Mouse (Mus musculus) heart, embryonic 16.5 days (tissue): ENCODE results near the gene Timeless. TPM values are rescaled to one million over a fixed set of nuclear protein-coding genes. Genes with fewer than 3 reads are reported as not detected.
A peak's percentile ranks its signal among the peaks of the same experiment; 100 is the strongest.
"Not testable (repeated sequence)": the region's sequence is repeated elsewhere in the genome, so short reads cannot be mapped to it uniquely, and the experiment has no call there.

Source experiments
- ATAC-seq: fragments of 200-750 bp; cut with Nextera tagmentation; replicated peaks from 2 replicates; pipeline ENCODE4 v1.8.0; 2017; ENCODE audit warnings: moderate number of reproducible peaks; ENCODE audit not compliant: insufficient read depth, low FRiP score; ENCODE audit errors: extremely low read depth
- H3K27ac ChIP-seq: fragments of 300-500 bp; sonication (generic); 2 replicates; pipeline ENCODE4 v1.5.1; 2014; ENCODE audit warnings: mild to moderate bottlenecking, low read length, control low read depth, moderate library complexity
- H3K27me3 ChIP-seq: fragments of 300-500 bp; sonication (generic); 2 replicates; pipeline ENCODE4 v1.6.1; 2014; ENCODE audit warnings: low read length, mixed read lengths; ENCODE audit not compliant: control insufficient read depth, insufficient read depth
- H3K36me3 ChIP-seq: fragments of 300-500 bp; sonication (generic); 2 replicates; pipeline ENCODE4 v1.6.1; 2014; ENCODE audit not compliant: control insufficient read depth, insufficient read depth
- H3K4me1 ChIP-seq: fragments of 300-500 bp; sonication (generic); 2 replicates; pipeline ENCODE4 v1.6.1; 2014; ENCODE audit warnings: low read length, mixed read lengths; ENCODE audit not compliant: control insufficient read depth, insufficient read depth
- H3K4me2 ChIP-seq: fragments of 300-500 bp; sonication (generic); 2 replicates; pipeline ENCODE4 v1.6.1; 2014; ENCODE audit warnings: low read depth, mild to moderate bottlenecking, control low read depth, low read length
- H3K4me3 ChIP-seq: fragments of 300-500 bp; sonication (generic); 2 replicates; pipeline ENCODE4 v1.5.1; 2014; ENCODE audit warnings: mild to moderate bottlenecking, control low read depth, low read length
- H3K9ac ChIP-seq: fragments of 300-500 bp; sonication (generic); 2 replicates; pipeline ENCODE4 v1.6.1; 2014; ENCODE audit warnings: low read length, control low read depth
- H3K9me3 ChIP-seq: fragments of 300-500 bp; sonication (generic); replicated peaks from 2 replicates; pipeline ENCODE4 v1.6.1; 2016; ENCODE audit warnings: low read length; ENCODE audit not compliant: control insufficient read depth
- WGBS: fragments of 180-500 bp; shearing (Covaris S2); extraction: QIAGEN DNeasy Blood & Tissue Kit; methylation state at CpG from one replicate; pipeline ENCODE4 v1.1.7; 2014; 5-methylcytosine and 5-hydroxymethylcytosine counted together
- polyA plus RNA-seq: library from polyadenylated mRNA; unstranded; fragments of >200 nt; fragmentation: Nextera tagmentation; extraction: Ambion mirVana; gene quantifications from 2 replicates; pipeline ENCODE4 v1.2.1, GENCODE M21; 2015

The Timeless gene
- polyA plus RNA-seq, 1 experiment from 2014 or later: 30.4 TPM

DNA sequence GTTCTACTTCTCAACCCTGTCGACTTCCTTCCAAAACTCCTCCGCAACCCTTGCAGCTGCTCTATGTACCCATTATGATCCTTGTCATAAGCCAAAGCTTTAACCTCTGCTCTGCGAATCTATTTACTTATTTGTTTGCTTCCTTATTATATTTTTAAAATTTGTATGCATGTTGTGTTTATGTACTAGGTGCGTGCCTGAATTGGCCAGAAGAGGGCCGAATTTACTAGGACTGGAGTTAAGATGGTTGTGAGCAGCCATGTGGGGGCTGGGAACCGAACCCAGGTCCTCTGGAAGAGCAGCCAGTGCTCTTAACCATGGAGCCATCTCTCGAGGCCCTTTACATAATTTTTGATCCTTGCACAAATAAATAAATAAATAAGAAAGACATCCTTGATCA lies 39.0 kb downstream of the Timeless start:
- 37% methylated on average over 7 of the region's 7 CpGs for WGBS
- Histone ChIP-seq H3K27ac (peak overlapping the region; percentile 81), H3K4me1 (peaks cover 14% of the 10 kb centered on the region), H3K36me3 (no peaks in the 10 kb centered on the region), H3K4me2 (peak overlapping the region; percentile 78), H3K27me3 (no peaks in the 10 kb centered on the region), H3K9me3 (no peaks in the 10 kb centered on the region), H3K4me3 (peak overlapping the region; percentile 91), H3K9ac (peak overlapping the region; percentile 88)
- no peak for ATAC-seq

DNA sequence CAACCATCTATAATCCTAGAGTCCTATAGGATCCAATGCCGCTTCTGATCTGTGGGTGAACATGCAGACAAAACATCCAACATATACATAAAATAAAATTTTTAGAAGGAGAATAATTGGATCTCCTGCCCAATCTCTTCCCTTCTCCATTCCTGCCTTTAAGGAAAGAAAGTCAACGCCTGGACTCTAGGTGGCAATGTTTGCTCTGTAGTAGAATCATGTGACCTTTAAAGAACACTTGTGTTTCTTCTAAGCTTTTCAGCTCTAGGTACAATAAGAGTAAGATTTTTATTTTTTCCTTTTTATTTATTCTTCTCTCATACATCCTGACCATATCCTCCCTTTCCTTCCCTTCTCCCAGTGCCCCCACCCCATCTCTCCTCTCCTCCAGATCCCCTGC lies 40.0 kb downstream of the Timeless start:
- ATAC-seq: no peak
- H3K27me3 ChIP-seq: no peaks in the 10 kb centered on the region
- H3K9ac ChIP-seq: no peak overlapping the region
- no peak overlapping the region for H3K4me2 ChIP-seq
- H3K9me3 ChIP-seq: no peaks in the 10 kb centered on the region
- 72% methylated on average over 2 of the region's 2 CpGs for WGBS
- no peaks in the 10 kb centered on the region for H3K36me3 ChIP-seq
- H3K27ac ChIP-seq: no peak overlapping the region
- H3K4me3 ChIP-seq: no peak overlapping the region
- peaks cover 14% of the 10 kb centered on the region for H3K4me1 ChIP-seq

DNA sequence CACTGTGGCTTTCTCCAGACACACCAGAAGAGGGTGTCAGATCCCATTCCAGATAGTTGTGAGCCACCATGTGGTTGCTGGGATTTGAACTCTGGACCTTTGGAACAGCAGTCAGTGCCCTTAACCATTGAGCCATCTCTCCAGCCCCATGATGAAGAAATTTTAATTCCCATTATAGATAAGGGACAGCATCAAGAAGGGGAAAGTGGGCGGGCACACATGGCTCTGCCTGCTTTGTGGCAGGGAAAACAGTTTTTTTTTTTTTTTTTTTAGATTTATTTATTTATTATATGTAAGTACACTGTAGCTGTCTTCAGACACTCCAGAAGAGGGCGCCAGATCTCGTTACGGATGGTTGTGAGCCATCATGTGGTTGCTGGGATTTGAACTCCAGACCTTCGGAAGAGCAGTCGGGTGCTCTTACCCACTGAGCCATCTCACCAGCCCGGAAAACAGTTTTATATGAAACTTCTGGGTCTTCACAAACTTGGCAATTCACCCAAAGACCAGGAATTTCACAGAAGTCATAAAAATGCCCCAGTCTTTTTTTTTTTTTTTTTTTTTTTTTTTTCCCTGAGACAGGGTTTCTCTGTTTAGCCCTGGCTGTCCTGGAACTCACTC lies 41.1 kb downstream of the Timeless start:
- H3K27me3 ChIP-seq, H3K9ac ChIP-seq, H3K4me3 ChIP-seq, H3K27ac ChIP-seq, H3K36me3 ChIP-seq, ATAC-seq, H3K4me2 ChIP-seq, H3K9me3 ChIP-seq: not testable (repeated sequence)
- 95% methylated on average over 4 of the region's 7 CpGs for WGBS
- peaks cover 14% of the 10 kb centered on the region for H3K4me1 ChIP-seq

DNA sequence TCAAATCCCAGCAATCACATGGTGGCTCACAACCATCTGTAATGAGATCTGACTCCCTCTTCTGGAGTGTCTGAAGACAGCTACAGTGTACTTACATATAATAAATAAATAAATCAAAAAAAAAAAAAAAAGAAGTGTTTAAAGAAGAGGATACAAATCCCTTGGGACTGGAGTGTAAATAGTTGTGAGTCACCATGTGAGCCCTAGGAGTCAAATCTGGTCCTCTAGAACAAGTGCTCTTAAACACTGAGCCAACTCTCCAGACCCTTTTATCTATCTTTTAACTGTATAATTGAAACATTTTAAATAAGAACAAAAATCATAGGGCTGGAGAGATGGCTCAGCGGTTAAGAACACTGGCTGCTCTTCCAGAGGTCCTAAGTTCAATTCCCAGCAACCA lies 43.5 kb downstream of the Timeless start:
- H3K36me3 ChIP-seq, H3K4me2 ChIP-seq, H3K4me3 ChIP-seq, H3K9me3 ChIP-seq, H3K27ac ChIP-seq, H3K27me3 ChIP-seq, ATAC-seq, H3K9ac ChIP-seq: not testable (repeated sequence)
- WGBS: 100% methylated on average over 1 of the region's 1 CpGs
- H3K4me1 ChIP-seq: peaks cover 10% of the 10 kb centered on the region

DNA sequence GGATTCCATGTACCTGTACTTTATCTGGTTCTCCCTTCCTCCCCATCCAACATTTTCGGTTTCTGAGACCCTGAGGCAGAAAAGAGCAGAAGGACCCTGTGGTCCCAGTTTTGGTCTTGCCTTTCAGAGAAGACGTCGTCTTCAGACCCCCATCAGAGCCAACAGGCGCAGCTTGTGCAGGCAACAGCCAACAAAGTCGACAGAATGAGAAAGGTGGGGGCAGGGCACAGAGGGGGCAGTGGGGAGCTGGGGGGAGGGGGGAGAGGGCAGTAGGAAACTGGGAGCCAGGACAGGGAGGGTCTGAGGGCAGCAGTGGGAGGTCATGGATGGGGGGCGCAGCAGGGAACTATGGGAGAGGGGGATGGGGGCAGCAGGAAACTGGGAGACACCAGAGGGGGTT lies 46.3 kb downstream of the Timeless start:
- peaks cover 5% of the 10 kb centered on the region; the same call in 1 of the 2 replicates for H3K4me1 ChIP-seq
- no peaks in the 10 kb centered on the region for H3K9me3 ChIP-seq
- H3K4me3 ChIP-seq: no peak overlapping the region
- ATAC-seq: no peak
- H3K27ac ChIP-seq: no peak overlapping the region
- H3K4me2 ChIP-seq: no peak overlapping the region
- no peak overlapping the region for H3K9ac ChIP-seq
- peaks cover 33% of the 10 kb centered on the region for H3K36me3 ChIP-seq
- 66% methylated on average over 6 of the region's 6 CpGs for WGBS
- no peaks in the 10 kb centered on the region for H3K27me3 ChIP-seq

DNA sequence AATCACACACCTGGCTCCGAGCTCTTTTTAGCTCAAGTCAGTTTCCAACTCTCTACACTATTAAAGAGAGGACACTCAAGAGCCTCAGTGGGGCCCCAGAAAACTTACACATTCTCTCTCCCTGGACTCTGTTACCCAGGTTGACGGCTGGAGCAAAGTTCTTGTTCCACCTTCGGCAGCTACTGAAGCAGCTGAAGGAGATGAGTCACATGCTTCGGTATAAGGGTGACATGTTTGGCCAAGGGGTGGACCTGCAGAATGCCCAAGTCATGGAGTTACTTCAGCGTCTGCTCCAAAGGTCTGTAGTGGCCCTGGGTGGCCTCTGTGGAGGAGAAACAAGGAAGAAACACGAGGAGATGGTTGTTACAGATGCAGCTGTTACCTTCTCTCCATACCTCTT lies 49.1 kb downstream of the Timeless start:
- no peak for ATAC-seq
- H3K9ac ChIP-seq: no peak overlapping the region
- H3K4me2 ChIP-seq: no peak overlapping the region
- H3K4me3 ChIP-seq: no peak overlapping the region
- H3K27ac ChIP-seq: no peak overlapping the region
- no peaks in the 10 kb centered on the region for H3K4me1 ChIP-seq
- no peaks in the 10 kb centered on the region for H3K9me3 ChIP-seq
- WGBS: 80% methylated on average over 6 of the region's 6 CpGs
- no peaks in the 10 kb centered on the region for H3K27me3 ChIP-seq
- peaks cover 43% of the 10 kb centered on the region for H3K36me3 ChIP-seq

DNA sequence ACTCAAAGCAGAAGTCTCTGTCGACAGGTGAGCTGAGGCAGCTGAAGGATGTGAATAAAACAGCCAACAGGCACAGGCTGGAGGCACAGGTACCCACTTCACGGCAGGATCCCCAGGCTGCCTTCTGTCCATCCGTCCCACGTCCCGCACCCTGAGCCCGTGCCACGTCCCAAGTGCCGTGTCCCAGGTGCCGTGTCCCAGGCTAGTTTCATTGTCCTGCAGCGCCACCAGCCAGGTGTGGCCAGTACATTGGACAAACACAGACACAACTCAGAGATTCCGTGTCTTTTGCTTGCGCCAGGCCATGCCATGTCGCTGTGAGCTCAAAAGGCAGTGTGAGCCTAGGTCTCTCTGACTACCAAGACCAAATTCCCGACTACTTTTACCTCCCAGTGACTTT lies 49.8 kb downstream of the Timeless start:
- H3K36me3 ChIP-seq: peaks cover 48% of the 10 kb centered on the region
- no peaks in the 10 kb centered on the region for H3K27me3 ChIP-seq
- H3K4me3 ChIP-seq: no peak overlapping the region
- H3K4me2 ChIP-seq: no peak overlapping the region
- H3K9me3 ChIP-seq: no peaks in the 10 kb centered on the region
- no peaks in the 10 kb centered on the region for H3K4me1 ChIP-seq
- 88% methylated on average over 14 of the region's 14 CpGs for WGBS
- H3K9ac ChIP-seq: no peak overlapping the region
- no peak for ATAC-seq
- no peak overlapping the region for H3K27ac ChIP-seq

DNA sequence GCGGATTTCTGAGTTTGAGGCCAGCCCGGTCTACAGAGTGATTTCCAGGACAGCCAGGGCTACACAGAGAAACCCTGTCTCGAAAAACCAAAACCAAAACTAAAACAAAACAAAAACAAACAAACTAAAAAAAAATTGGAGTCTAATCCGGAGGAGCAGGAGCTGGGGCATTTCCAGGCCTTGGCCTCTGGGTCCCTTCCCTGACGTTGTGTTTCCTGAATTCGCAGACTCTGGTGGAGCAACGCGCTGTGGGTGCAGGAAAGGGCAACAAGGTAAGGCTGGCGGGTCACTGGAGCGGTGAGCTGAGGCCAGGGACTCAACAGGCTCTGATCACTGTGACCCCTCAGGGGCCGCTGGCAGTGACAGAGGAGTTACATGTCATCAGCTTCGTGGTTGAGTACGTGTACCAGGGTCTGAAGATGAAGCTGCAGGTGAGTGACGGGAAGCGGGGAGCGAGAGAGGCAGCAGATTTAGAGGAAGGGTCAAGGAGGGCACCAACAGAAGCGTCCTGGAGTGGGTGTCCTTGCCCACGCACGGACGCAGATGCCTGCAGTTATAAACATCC lies 51.1 kb downstream of the Timeless start:
- 84% methylated on average over 20 of the region's 20 CpGs for WGBS
- Histone ChIP-seq H3K9ac (no peak overlapping the region), H3K27me3 (no peaks in the 10 kb centered on the region), H3K9me3 (no peaks in the 10 kb centered on the region), H3K4me2 (no peak overlapping the region), H3K4me1 (no peaks in the 10 kb centered on the region), H3K36me3 (peaks cover 52% of the 10 kb centered on the region), H3K4me3 (no peak overlapping the region), H3K27ac (no peak overlapping the region)
- no peak for ATAC-seq

DNA sequence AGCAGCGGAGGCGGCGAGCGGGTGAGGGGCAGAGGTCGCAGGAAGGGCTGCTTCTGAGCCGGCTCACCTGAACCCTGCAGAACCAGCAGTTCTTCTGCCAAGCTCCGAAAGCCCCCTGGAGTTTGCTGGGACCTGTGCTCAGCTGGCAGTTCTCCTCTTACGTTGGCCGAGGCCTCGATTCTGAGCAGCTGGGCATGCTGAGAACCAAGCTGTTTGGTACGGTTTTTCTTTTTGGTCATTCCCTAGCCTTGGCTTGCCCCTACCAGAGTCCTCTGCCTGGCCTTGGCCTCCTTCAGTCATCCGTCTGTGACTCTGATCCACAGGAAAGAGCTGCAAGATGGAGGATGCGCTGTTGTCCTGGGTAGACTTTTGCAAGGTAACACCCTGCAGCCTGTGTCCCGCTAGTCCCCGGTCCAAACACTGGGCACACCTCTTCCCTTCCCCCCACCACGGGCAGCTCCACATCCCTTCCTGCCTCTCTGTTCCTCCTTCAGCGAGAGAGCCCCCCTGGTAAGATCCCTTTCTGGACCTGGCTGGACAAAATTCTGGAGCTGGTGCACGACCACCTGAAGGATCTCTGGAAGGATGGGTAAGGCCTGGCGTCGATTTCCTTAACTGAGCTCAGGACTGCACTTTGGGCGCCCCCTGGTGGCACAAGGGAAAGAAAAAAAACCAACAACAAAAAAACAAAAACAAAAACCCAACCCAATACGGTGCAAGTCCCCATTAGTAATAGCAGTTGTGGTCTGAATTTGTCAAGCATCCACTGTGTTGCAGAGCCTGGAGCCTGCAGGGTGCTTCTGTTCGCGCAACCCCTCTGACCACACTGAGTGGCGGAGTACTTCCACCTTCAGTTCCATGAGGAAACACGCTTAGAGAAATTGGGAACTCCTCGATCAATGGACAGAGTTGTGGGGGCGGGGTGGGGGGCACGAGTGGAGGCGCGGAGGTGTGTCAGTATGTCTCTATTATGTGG lies 52.0 kb downstream of the Timeless start:
- ATAC-seq: 0 out of 2 replicates have a peak, but pooled peaks have one; percentile 18
- Histone ChIP-seq H3K4me2 (no peak overlapping the region), H3K9me3 (no peaks in the 10 kb centered on the region), H3K9ac (no peak overlapping the region), H3K4me1 (no peaks in the 10 kb centered on the region), H3K27me3 (no peaks in the 10 kb centered on the region), H3K27ac (no peak overlapping the region), H3K36me3 (peaks cover 50% of the 10 kb centered on the region), H3K4me3 (no peak overlapping the region)
- WGBS: 62% methylated on average over 31 of the region's 31 CpGs
